Mouse (Mus musculus): ENCODE results near the gene Pnck. TPM values are rescaled to one million over a fixed set of nuclear protein-coding genes. Genes with fewer than 3 reads are reported as not detected.

Pnck gene
- polyA plus RNA-seq, 1 experiment from 2014 or later: 186 TPM

DNA sequence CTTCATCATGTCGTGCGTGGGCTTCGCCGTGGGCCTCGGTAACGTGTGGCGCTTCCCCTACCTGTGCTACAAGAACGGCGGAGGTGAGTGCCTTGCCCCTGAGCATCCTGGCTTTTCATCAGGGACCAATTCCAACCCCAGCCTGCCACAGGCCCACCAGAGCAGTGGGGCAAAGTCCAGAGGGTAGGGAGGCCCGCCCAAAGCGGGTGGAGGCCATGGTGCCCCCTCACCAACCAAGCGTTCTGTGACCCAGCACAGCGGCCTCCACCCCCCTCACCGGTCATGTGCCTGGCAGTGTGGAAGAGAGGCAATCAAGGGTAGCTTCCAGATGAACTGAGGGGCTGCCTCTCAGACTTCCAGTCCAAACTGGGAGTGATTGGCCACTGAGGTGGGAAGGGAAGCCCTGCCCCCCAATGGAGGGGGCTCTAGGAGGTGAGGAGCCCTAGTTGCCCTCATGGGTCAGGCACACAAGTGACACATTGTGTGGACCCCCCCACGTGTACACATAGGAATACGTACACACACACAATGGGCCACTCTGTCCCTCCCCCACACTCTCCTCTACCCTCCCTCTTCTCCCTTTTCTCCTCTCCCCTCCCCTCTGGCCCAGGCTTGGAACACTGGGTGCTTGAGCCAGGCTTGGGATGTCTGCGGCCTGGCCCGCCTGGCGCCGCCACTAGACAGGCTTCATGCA lies 14.2 kb upstream of the Pnck start:
- H3K9me3 ChIP-seq (ENCODE audit: control insufficient read depth, low read length): no peaks in the 10 kb centered on the region
- H3K4me3 ChIP-seq (ENCODE audit: low read depth, low read length): peak overlapping the region; percentile 50
- 28% methylated on average over 20 of the region's 20 CpGs for WGBS
- peak; percentile 21 for ATAC-seq (ENCODE audit: low read depth)
- H3K27me3 ChIP-seq (ENCODE audit: control insufficient read depth, insufficient read depth, low read length): no peaks in the 10 kb centered on the region
- H3K27ac ChIP-seq (ENCODE audit: low read depth, low read length): peak overlapping the region; percentile 34; the same call in 1 of the 2 replicates
- H3K4me2 ChIP-seq (ENCODE audit: low read depth, low read length): peak overlapping the region; percentile 57
- H3K36me3 ChIP-seq (ENCODE audit: control insufficient read depth, insufficient read depth, low read length): 0 out of 2 replicates have a peak, but pooled peaks cover 3% of the 10 kb centered on the region
- H3K9ac ChIP-seq (replicated peaks; ENCODE audit: low read depth, low read length): peak overlapping the region; percentile 70
- peaks cover 7% of the 10 kb centered on the region; the same call in 1 of the 2 replicates for H3K4me1 ChIP-seq (ENCODE audit: control insufficient read depth, insufficient read depth, low read length)

DNA sequence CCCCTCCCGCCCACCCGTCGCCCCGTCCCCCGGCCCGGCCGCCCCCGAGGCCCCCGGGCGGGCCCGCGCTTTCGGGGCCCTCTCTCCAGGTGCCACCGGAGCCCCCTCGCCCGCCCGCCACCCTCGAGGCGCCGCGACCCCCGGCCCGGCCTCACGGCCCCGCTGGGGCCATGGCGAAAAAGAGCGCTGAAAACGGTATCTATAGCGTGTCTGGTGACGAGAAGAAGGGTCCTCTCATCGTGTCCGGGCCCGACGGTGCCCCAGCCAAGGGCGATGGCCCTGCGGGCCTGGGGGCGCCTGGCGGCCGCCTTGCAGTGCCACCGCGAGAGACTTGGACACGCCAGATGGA lies 13.7 kb upstream of the Pnck start:
- peaks cover 7% of the 10 kb centered on the region; the same call in 1 of the 2 replicates for H3K4me1 ChIP-seq (ENCODE audit: control insufficient read depth, insufficient read depth, low read length)
- H3K9me3 ChIP-seq (ENCODE audit: control insufficient read depth, low read length): no peaks in the 10 kb centered on the region
- H3K27me3 ChIP-seq (ENCODE audit: control insufficient read depth, insufficient read depth, low read length): no peaks in the 10 kb centered on the region
- peak; percentile 7 for ATAC-seq (ENCODE audit: low read depth)
- 28% methylated on average over 17 of the region's 42 CpGs for WGBS
- H3K9ac ChIP-seq (replicated peaks; ENCODE audit: low read depth, low read length): peak overlapping the region; percentile 70
- H3K4me2 ChIP-seq (ENCODE audit: low read depth, low read length): peak overlapping the region; percentile 57
- peak overlapping the region; percentile 50 for H3K4me3 ChIP-seq (ENCODE audit: low read depth, low read length)
- peak overlapping the region; percentile 34; the same call in 1 of the 2 replicates for H3K27ac ChIP-seq (ENCODE audit: low read depth, low read length)
- 0 out of 2 replicates have a peak, but pooled peaks cover 3% of the 10 kb centered on the region for H3K36me3 ChIP-seq (ENCODE audit: control insufficient read depth, insufficient read depth, low read length)

DNA sequence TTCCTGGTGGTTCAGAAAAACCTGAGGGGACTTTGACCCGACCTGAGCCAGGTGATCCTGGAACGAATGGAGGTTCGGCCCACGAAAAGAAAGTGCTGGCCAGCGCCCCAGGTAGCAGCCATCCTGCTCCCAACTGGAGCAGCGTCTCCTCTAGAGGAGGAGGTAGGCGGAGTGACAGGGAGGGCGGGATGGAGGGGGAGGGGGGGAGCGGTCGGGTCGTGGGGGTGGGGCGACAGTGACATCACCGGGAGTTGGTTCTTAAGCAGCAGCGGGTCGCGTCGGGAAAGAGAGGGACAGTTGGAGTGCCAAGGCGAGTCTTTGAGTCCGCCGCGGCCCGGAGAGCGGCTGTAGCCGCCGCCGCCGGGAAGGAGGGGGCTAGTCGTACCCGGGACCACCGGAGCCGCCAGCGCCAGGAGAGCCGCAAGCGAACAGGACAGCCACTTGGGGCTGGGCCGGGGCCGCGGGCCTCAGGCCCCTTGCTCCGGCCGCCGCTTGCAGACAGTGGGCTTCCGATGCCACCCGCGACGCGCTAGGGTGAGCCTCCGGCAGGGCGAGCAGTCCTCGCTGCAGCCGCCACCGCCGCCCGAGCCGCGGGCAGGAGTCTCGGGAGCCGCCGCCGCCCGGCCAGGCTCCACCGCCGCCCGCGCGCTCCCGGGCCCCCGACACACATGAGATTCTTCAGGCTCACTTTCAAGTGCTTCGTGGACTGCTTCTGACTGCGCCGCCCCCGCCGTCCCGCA lies 13.1 kb upstream of the Pnck start, which contains the start of gene Slc6a8:
TSS of gene Slc6a8 (plus strand) at position 272 of the 740 bp plus-strand sequence.
- Histone ChIP-seq H3K27me3 (ENCODE audit: control insufficient read depth, insufficient read depth, low read length) (no peaks in the 10 kb centered on the region), H3K4me3 (ENCODE audit: low read depth, low read length) (peak within 1 kb of the TSS; percentile 50), H3K27ac (ENCODE audit: low read depth, low read length) (peak within 1 kb of the TSS; percentile 34; the same call in 1 of the 2 replicates), H3K9me3 (ENCODE audit: control insufficient read depth, low read length) (no peaks in the 10 kb centered on the region), H3K4me1 (ENCODE audit: control insufficient read depth, insufficient read depth, low read length) (peaks cover 7% of the 10 kb centered on the region; the same call in 1 of the 2 replicates), H3K9ac (replicated peaks; ENCODE audit: low read depth, low read length) (peak within 1 kb of the TSS; percentile 70), H3K36me3 (ENCODE audit: control insufficient read depth, insufficient read depth, low read length) (0 out of 2 replicates have a peak, but pooled peaks cover 3% of the 10 kb centered on the region), H3K4me2 (ENCODE audit: low read depth, low read length) (peak within 1 kb of the TSS; percentile 57)
- peak; percentile 77 for ATAC-seq (ENCODE audit: low read depth)
- 21% methylated on average over 46 of the region's 72 CpGs for WGBS

DNA sequence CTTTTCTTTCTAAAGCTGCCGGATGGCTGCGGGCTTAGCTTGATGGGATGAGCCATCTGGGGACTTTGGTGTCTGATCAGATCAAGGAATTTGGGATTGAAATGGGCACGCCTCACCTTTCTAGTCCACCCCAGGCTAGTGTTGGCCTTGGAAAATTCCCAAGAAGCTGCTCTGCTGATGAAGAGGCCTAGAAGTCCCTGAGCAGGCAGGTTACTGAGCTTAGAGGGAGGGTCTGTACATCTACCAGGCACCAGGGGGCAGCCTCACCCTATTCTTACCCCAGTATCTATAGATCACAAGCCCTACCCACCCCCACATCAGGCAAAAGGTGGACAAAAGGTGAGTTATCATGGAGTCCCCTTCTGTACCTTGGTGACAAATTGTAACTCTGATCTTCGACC lies 12.1 kb upstream of the Pnck start:
- WGBS: 59% methylated on average over 4 of the region's 4 CpGs
- H3K9ac ChIP-seq (replicated peaks; ENCODE audit: low read depth, low read length): no peak overlapping the region
- H3K9me3 ChIP-seq (ENCODE audit: control insufficient read depth, low read length): no peaks in the 10 kb centered on the region
- peaks cover 7% of the 10 kb centered on the region; the same call in 1 of the 2 replicates for H3K4me1 ChIP-seq (ENCODE audit: control insufficient read depth, insufficient read depth, low read length)
- H3K27me3 ChIP-seq (ENCODE audit: control insufficient read depth, insufficient read depth, low read length): no peaks in the 10 kb centered on the region
- H3K36me3 ChIP-seq (ENCODE audit: control insufficient read depth, insufficient read depth, low read length): no peaks in the 10 kb centered on the region
- no peak overlapping the region for H3K27ac ChIP-seq (ENCODE audit: low read depth, low read length)
- no peak overlapping the region for H3K4me3 ChIP-seq (ENCODE audit: low read depth, low read length)
- peak; percentile 39; the same call in 1 of the 2 replicates for ATAC-seq (ENCODE audit: low read depth)
- H3K4me2 ChIP-seq (ENCODE audit: low read depth, low read length): no peak overlapping the region

DNA sequence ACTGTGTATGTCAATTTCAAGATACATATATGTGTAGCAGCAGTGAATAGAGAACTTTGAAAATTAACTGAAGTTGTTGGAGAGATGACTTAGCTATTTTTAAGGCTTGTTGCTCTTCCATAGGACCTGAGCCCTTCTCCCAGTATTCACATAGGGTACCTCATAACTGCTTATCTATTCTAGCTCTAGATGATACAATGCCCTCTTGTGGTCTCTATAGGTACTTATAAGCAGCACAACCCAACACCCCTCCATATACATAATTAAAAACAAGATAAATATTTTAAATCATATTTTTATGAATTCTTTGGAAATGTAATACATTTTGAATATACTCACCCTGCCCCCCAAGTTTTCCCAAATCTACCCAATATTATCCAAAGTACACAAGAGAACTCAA lies 3.2 kb upstream of the Pnck start:
- H3K9ac ChIP-seq (replicated peaks; ENCODE audit: low read depth, low read length): no peak overlapping the region
- no peak for ATAC-seq (ENCODE audit: low read depth)
- H3K4me3 ChIP-seq (ENCODE audit: low read depth, low read length): no peak overlapping the region
- no peaks in the 10 kb centered on the region for H3K4me1 ChIP-seq (ENCODE audit: control insufficient read depth, insufficient read depth, low read length)
- no peaks in the 10 kb centered on the region for H3K27me3 ChIP-seq (ENCODE audit: control insufficient read depth, insufficient read depth, low read length)
- no peak overlapping the region for H3K27ac ChIP-seq (ENCODE audit: low read depth, low read length)
- H3K4me2 ChIP-seq (ENCODE audit: low read depth, low read length): no peak overlapping the region
- no peaks in the 10 kb centered on the region for H3K9me3 ChIP-seq (ENCODE audit: control insufficient read depth, low read length)
- no peaks in the 10 kb centered on the region for H3K36me3 ChIP-seq (ENCODE audit: control insufficient read depth, insufficient read depth, low read length)

DNA sequence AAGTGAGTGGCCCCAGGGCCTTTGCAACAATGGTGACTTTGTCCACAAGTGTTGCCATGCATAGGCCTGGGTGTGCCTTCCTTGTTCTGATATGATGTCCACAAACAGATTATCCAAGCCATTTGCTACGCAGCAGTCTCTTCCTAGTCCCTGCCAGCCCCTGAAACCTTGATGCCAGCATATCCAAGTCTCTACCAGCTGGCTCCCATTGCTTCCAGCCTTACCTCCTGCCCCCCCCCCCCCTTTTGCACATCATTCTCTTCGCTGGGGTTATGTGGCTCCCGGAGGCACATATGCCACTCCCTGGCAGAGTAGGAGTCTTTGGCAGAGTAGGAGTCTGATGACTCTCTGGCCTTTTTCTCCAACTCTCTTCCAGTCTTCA lies 358 bp upstream of the Pnck start:
- WGBS: 29% methylated on average over 3 of the region's 3 CpGs
- peak; percentile 19; the same call in 1 of the 2 replicates for ATAC-seq (ENCODE audit: low read depth)

GRCm38 (mm10) chrX:73658936-73659574 lies 862 bp downstream of the Pnck start:
- H3K27me3 ChIP-seq (ENCODE audit: control insufficient read depth, insufficient read depth, low read length): no peaks in the 10 kb centered on the region

More for the DNA sequence above, 358 bp upstream of the Pnck start:
- Histone ChIP-seq H3K4me2 (ENCODE audit: low read depth, low read length) (peak overlapping the region; percentile 51), H3K4me3 (ENCODE audit: low read depth, low read length) (peak overlapping the region; percentile 46), H3K27ac (ENCODE audit: low read depth, low read length) (peak overlapping the region; percentile 52; the same call in 1 of the 2 replicates), H3K9me3 (ENCODE audit: control insufficient read depth, low read length) (no peaks in the 10 kb centered on the region), H3K4me1 (ENCODE audit: control insufficient read depth, insufficient read depth, low read length) (no peaks in the 10 kb centered on the region), H3K27me3 (ENCODE audit: control insufficient read depth, insufficient read depth, low read length) (no peaks in the 10 kb centered on the region), H3K9ac (replicated peaks; ENCODE audit: low read depth, low read length) (peak overlapping the region; percentile 58), H3K36me3 (ENCODE audit: control insufficient read depth, insufficient read depth, low read length) (no peaks in the 10 kb centered on the region)

GRCm38 (mm10) chrX:73658391-73658790 lies 1.5 kb downstream of the Pnck start:
- Histone ChIP-seq H3K36me3 (ENCODE audit: control insufficient read depth, insufficient read depth, low read length) (no peaks in the 10 kb centered on the region), H3K27me3 (ENCODE audit: control insufficient read depth, insufficient read depth, low read length) (no peaks in the 10 kb centered on the region), H3K4me1 (ENCODE audit: control insufficient read depth, insufficient read depth, low read length) (no peaks in the 10 kb centered on the region), H3K4me2 (ENCODE audit: low read depth, low read length) (peak overlapping the region; percentile 51), H3K4me3 (ENCODE audit: low read depth, low read length) (peak overlapping the region; percentile 46), H3K9ac (replicated peaks; ENCODE audit: low read depth, low read length) (no peak overlapping the region), H3K27ac (ENCODE audit: low read depth, low read length) (no peak overlapping the region), H3K9me3 (ENCODE audit: control insufficient read depth, low read length) (no peaks in the 10 kb centered on the region)
- 60% methylated on average over 7 of the region's 7 CpGs for WGBS
- ATAC-seq (ENCODE audit: low read depth): no peak

More at GRCm38 (mm10) chrX:73658936-73659574, 862 bp downstream of the Pnck start:
- peak overlapping the region; percentile 46 for H3K4me3 ChIP-seq (ENCODE audit: low read depth, low read length)
- no peaks in the 10 kb centered on the region for H3K9me3 ChIP-seq (ENCODE audit: control insufficient read depth, low read length)
- no peak overlapping the region for H3K27ac ChIP-seq (ENCODE audit: low read depth, low read length)
- H3K36me3 ChIP-seq (ENCODE audit: control insufficient read depth, insufficient read depth, low read length): no peaks in the 10 kb centered on the region
- peak overlapping the region; percentile 58; the same call in 1 of the 2 replicates for H3K9ac ChIP-seq (replicated peaks; ENCODE audit: low read depth, low read length)
- WGBS: 55% methylated on average over 13 of the region's 13 CpGs
- no peaks in the 10 kb centered on the region for H3K4me1 ChIP-seq (ENCODE audit: control insufficient read depth, insufficient read depth, low read length)
- peak; percentile 55 for ATAC-seq (ENCODE audit: low read depth)
- H3K4me2 ChIP-seq (ENCODE audit: low read depth, low read length): peak overlapping the region; percentile 51

All from neural tube, embryonic 14.5 days (tissue).